Mouse (Mus musculus): Measurements from ENCODE around the gene Gm40460. TPM values are rescaled to one million over a fixed set of nuclear protein-coding genes. Genes with fewer than 3 reads are reported as not detected.

Gm40460 gene
- total RNA-seq, 2 experiments from 2014 or later, result not detected

DNA sequence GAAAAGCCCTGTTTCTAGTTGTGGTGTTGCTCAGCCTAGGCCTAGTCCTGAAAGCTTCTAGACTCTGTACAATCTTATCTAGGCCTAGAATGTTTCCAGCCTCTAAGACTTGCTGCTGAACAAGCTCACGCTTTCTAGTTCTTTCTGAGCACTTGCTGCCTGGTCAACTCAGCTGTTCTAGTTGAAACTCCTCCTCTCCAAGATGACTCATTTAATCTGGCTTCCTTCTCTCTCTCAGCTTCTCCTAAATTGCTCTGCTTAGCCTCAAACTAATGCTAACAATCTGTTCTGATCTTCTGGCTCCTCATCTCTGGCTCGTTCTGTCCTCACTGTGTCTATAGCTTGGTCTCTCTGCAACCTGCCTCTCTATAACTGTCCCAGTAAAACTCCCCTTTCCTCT is 42.1 kb downstream of the Gm40460 start:
- intact Hi-C loops (cut with DNase I), result no loop called here
- DNase-seq (ENCODE audit: low spot score in 2 of 2), result peak in 1 of 2 experiments; percentile 16

Other genes starting within 250 kb of the Gm40460 start
- 10 to 100 TPM; 33.7 to 37.8 TPM for gene Mob2, start 180.0 kb downstream of the Gm40460 start, total RNA-seq (2021)
- 100 to 1,000 TPM; 152 TPM for gene Dusp8, start 145.2 kb downstream of the Gm40460 start, total RNA-seq (2021)
- gene Gm45618, start 120.3 kb downstream of the Gm40460 start, total RNA-seq (2021), result not detected
- gene Gm39115, start 105.0 kb downstream of the Gm40460 start, total RNA-seq (2021), result not detected
- not detected for gene Gm45337, start 96.5 kb downstream of the Gm40460 start, total RNA-seq (2021)
- gene Gm29735, start 84.0 kb downstream of the Gm40460 start, total RNA-seq (2021), result not detected
- gene Gm4553, start 75.3 kb downstream of the Gm40460 start, total RNA-seq (2021), result not detected
- gene Krtap5-2, start 65.1 kb downstream of the Gm40460 start, total RNA-seq (2021), result not detected
- gene Gm10153, start 50.7 kb downstream of the Gm40460 start, total RNA-seq (2021), result not detected
- not detected for gene Krtap5-3, start 39.7 kb downstream of the Gm40460 start, total RNA-seq (2021)
- gene Gm7579, start 29.2 kb downstream of the Gm40460 start, total RNA-seq (2021), result not detected
- gene Krtap5-5, start 11.1 kb downstream of the Gm40460 start, total RNA-seq (2021), result not detected
- gene Gm2431, start 17.3 kb upstream of the Gm40460 start, total RNA-seq (2021), result not detected
- gene Gm4559, start 33.3 kb upstream of the Gm40460 start, total RNA-seq (2021), result not detected
- gene Krtap5-1, start 56.0 kb upstream of the Gm40460 start, total RNA-seq (2021), result not detected
- gene Krtap5-4, start 62.5 kb upstream of the Gm40460 start, total RNA-seq (2021), result not detected
- 10 to 100 TPM; 26.4 to 28.8 TPM for gene Ifitm10, start 132.7 kb upstream of the Gm40460 start, total RNA-seq (2021)
- 1 to 10 TPM in 1 of 2 experiments, under 1 TPM in 1; 0.57 to 6.8 TPM for gene Gm49369, start 141.6 kb upstream of the Gm40460 start, total RNA-seq (2021)
- gene Ctsd, start 147.0 kb upstream of the Gm40460 start, total RNA-seq (2021), result 100 to 1,000 TPM; 318 to 337 TPM
- not detected for gene Syt8, start 193.8 kb upstream of the Gm40460 start, total RNA-seq (2021)
- gene Tnni2, start 200.7 kb upstream of the Gm40460 start, total RNA-seq (2021), result not detected
- gene Lsp1, start 219.7 kb upstream of the Gm40460 start, total RNA-seq (2021), result 1 to 10 TPM; 5.2 to 5.4 TPM

Measured in left cerebral cortex, postnatal 25 days (tissue).